Mouse (Mus musculus) liver, embryonic 13.5 days (tissue): ENCODE measurements around the gene Caskin2. TPM values are rescaled to one million over a fixed set of nuclear protein-coding genes. Genes with fewer than 3 reads are reported as not detected.

Experiments
- ATAC-seq: fragments of 200-750 bp; cut with Nextera tagmentation; 2 replicates; pipeline ENCODE4 v1.8.0; 2017; ENCODE audit warnings: low read depth, mild to moderate bottlenecking, moderate number of reproducible peaks, moderate library complexity
- DNase-seq: peaks from one replicate; pipeline ENCODE4 v3.0.0; 2022
- H3K27ac ChIP-seq: fragments of 300-500 bp; sonication (generic); 2 replicates; pipeline ENCODE4 v1.5.1; 2015; ENCODE audit warnings: moderate library complexity, mild to moderate bottlenecking, inconsistent platforms
- H3K27me3 ChIP-seq: fragments of 300-500 bp; sonication (generic); 2 replicates; pipeline ENCODE4 v1.6.1; 2015; ENCODE audit warnings: mild to moderate bottlenecking, inconsistent platforms
- H3K36me3 ChIP-seq: fragments of 300-500 bp; sonication (generic); 2 replicates; pipeline ENCODE4 v1.6.1; 2015; ENCODE audit warnings: mild to moderate bottlenecking, inconsistent platforms
- H3K4me1 ChIP-seq: fragments of 300-500 bp; sonication (generic); replicated peaks from 2 replicates; pipeline ENCODE4 v1.6.1; 2015; ENCODE audit warnings: inconsistent platforms
- H3K4me2 ChIP-seq: fragments of 300-500 bp; sonication (generic); 2 replicates; pipeline ENCODE4 v1.6.1; 2015; ENCODE audit warnings: inconsistent platforms, mild to moderate bottlenecking, moderate library complexity
- H3K4me3 ChIP-seq: fragments of 300-500 bp; sonication (generic); replicated peaks from 2 replicates; pipeline ENCODE4 v1.5.1; 2015; ENCODE audit warnings: mild to moderate bottlenecking, inconsistent platforms
- H3K9ac ChIP-seq: fragments of 300-500 bp; sonication (generic); 2 replicates; pipeline ENCODE4 v1.6.1; 2015; ENCODE audit warnings: mild to moderate bottlenecking, inconsistent platforms
- H3K9me3 ChIP-seq: fragments of 300-500 bp; sonication (generic); replicated peaks from 2 replicates; pipeline ENCODE4 v1.6.1; 2016; ENCODE audit warnings: inconsistent platforms
- WGBS: fragments of 180-500 bp; shearing (Covaris S2); methylation state at CpG from one replicate; pipeline ENCODE4 v1.1.7; 2015; ENCODE audit not compliant: insufficient replicate concordance; 5-methylcytosine and 5-hydroxymethylcytosine counted together
- polyA plus RNA-seq: library from polyadenylated mRNA; unstranded; fragments of >200 nt; fragmentation: Nextera tagmentation; extraction: Ambion mirVana; gene quantifications from 2 replicates; pipeline ENCODE4 v1.2.1, GENCODE M21; 2015

The Caskin2 gene
- polyA plus RNA-seq, 1 experiment from 2014 or later: 5.7 TPM

DNA sequence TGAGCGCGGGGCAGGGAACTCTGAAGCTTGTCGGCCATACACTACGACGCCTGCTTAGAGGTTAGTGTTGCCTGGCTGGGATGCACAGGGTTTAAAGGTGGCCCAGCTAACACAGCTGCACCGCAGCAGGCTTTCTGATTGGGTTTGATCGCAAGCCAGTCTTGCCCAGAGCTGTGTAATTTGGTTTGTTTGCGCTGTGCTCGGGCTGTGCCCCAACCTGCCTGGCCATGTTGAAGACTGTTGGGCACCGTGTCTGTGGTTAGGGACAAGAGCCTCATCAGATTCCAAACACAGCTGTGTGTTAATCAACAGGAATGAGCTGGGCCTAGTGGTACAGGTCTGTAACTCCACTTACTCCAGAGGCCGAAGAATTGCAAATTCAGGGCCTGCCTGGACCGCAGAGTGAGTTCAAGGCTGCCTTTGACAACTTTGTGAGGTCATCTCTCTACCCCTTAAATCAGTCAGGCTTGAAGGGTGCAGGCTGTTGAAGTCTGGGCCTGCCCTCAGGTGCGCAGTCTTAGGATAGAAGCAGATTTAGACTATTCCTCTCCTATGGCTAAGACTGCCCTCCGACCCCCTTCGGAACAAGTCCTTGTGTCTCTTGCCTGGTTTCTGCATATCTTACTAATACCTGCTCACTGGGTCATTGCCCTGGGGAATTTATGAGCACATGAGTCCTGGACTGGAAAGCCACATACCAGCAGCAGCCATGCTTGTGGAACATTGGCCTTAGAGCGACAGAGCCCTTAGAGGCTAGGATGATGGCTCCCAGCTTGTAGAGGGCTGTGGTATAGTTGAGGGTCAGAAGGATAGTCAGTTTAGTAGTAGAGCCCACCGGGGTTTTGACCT lies 35.7 kb downstream of the Caskin2 start:
- 83% methylated on average over 17 of the region's 17 CpGs for WGBS
- peak overlapping the region; percentile 99 for H3K27ac ChIP-seq
- H3K4me1 ChIP-seq: peaks cover 82% of the 10 kb centered on the region

DNA sequence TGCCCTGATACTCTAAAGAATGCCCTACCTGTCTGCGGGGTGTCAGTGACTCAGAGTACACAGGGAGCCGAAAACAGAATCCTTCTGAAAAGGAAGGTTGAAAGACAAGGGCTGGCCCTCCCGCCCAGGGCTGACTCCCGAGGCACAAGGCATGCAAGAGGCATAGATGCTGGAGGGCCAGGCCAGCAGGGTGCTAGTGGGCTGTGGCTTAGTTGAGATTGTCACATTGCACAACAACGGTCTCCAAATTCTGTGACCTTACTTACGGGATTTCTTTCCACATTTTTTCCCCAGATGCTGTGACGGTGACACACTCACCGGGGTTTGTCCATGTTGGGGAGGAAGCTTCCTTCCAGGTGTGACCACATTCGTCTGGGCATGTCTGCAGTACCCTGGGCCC lies 36.5 kb downstream of the Caskin2 start:
- H3K9me3 ChIP-seq: no peaks in the 10 kb centered on the region
- peaks cover 76% of the 10 kb centered on the region for H3K4me1 ChIP-seq
- 79% methylated on average over 9 of the region's 9 CpGs for WGBS
- no peak overlapping the region for H3K4me2 ChIP-seq
- peak overlapping the region; percentile 99 for H3K27ac ChIP-seq
- H3K9ac ChIP-seq: 0 out of 2 replicates have a peak overlapping the region, but pooled peaks have one; percentile 2
- H3K36me3 ChIP-seq: peaks cover 23% of the 10 kb centered on the region
- DNase-seq (no peak), ATAC-seq (no peak)
- H3K4me3 ChIP-seq: no peak overlapping the region
- H3K27me3 ChIP-seq: no peaks in the 10 kb centered on the region

More for the DNA sequence above, 35.7 kb downstream of the Caskin2 start:
- H3K27me3 ChIP-seq: no peaks in the 10 kb centered on the region
- H3K4me3 ChIP-seq: no peak overlapping the region
- H3K36me3 ChIP-seq: peaks cover 25% of the 10 kb centered on the region
- ATAC-seq (no peak), DNase-seq (no peak)
- H3K9me3 ChIP-seq: no peaks in the 10 kb centered on the region
- 0 out of 2 replicates have a peak overlapping the region, but pooled peaks have one; percentile 2 for H3K9ac ChIP-seq
- no peak overlapping the region for H3K4me2 ChIP-seq

DNA sequence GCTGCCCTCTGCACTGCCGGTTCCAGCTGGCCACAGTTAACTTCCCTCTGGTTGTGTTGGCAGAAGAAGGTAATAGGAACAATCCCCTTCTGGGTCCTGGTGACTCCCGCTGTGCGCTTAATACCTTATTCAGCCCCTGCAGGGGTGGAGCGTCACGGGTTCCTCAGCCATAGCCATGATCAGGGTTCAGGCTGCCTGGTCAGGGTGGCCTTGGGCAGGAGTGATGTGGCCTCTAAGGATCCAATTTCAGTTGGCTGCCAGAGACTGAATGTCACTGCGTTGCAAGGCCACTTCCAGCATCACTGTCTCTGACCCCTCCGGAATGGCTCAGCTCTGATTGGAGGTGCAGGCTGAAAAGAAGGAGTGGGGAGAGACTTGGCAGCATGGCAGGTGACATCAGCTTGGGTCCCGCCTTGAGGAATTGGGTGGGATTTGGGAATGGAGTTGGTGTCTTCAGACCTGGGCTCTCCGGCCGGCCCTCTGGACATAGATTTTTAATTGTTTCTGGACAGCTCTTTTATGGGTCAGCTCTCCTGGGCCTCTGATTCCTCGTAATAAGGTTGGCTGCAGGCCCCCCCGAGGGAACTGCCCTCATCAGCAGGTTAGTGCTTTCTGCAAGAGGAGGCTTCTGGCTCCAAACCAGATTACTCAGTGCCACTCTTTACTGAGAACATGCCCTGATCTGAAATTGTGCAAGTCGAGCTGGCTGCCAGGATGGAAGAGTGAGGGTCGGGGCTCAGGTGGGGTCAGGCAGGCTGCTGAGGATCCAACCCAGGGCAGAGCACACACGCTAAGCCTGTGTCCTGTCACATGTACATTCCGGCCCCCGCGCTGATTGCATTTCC lies 37.4 kb downstream of the Caskin2 start:
- ATAC-seq: no peak
- Histone ChIP-seq H3K27me3 (no peaks in the 10 kb centered on the region), H3K9me3 (no peaks in the 10 kb centered on the region), H3K4me3 (no peak overlapping the region), H3K9ac (no peak overlapping the region), H3K4me2 (no peak overlapping the region), H3K27ac (peak overlapping the region; percentile 99; the same call in 1 of the 2 replicates), H3K4me1 (peaks cover 71% of the 10 kb centered on the region), H3K36me3 (peaks cover 14% of the 10 kb centered on the region)
- 75% methylated on average over 18 of the region's 18 CpGs for WGBS
- no peak for DNase-seq

DNA sequence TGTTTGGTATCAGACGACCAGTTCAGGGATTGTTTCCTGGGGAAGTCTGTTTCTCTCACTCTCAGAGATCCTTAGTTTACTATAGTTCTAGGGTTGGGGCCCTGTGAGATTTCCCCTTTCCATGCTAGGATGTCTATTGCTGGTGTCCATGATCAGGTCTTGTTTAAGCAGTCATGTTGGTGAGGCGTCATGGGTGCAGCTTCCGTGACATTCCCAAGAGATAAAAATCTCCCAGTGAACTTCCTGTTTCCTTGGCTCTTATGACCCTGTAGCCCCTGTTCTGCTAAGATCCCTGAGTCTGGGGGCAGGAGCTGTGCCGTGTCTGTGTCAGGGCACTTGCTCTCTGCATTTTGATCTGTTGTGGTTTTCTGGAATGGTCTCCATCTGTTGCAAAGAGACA lies 38.8 kb downstream of the Caskin2 start:
- Histone ChIP-seq H3K36me3 (peaks cover 12% of the 10 kb centered on the region), H3K27ac (no peak overlapping the region), H3K4me2 (no peak overlapping the region), H3K9ac (no peak overlapping the region), H3K27me3 (no peaks in the 10 kb centered on the region), H3K4me3 (no peak overlapping the region), H3K9me3 (no peaks in the 10 kb centered on the region), H3K4me1 (peaks cover 71% of the 10 kb centered on the region)
- ATAC-seq (no peak), DNase-seq (no peak)
- 49% methylated on average over 4 of the region's 4 CpGs for WGBS

DNA sequence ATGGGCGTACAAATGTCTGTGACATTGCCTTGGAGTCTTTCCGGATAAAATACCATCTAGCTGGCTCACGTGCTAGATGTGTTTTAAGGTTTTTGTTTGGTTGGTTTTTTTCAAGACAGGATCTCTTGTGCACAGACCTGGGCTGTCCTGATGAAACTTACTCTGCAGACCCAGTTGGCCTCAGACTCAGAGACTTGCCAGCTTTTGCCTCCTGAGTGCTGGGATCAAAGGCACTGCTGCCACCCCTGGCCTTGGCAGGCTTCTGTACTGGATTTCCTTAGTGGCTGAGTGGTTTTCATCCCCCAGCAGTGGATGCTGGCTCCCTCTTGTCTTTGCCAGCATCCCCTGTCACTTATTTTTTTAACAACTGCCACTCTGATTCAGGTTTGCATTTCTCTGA lies 44.5 kb downstream of the Caskin2 start:
- WGBS: 85% methylated on average over 3 of the region's 3 CpGs
- peak overlapping the region; percentile 66; the same call in 1 of the 2 replicates for H3K27ac ChIP-seq

DNA sequence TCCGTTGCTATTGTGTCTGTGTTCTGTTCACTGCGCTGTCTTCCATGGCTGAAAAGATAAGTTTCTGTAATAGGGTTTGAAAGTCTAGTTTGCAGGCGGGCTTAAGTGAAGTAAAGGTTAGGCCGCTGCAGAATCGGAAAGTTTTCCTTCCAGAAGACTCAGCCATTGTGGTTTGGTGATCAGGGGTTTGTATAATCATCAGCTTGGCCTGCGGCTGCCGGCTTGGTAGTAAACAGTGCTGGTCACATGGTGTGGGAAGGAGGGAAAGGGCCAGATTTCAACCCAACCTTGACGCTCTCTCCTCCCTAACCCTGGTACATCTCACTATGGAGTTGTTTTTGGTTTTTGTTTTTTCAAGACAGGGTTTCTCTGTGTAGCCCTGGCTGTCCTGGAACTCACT lies 46.5 kb downstream of the Caskin2 start:
- H3K27me3 ChIP-seq: no peaks in the 10 kb centered on the region
- H3K27ac ChIP-seq: peak overlapping the region; percentile 89; the same call in 1 of the 2 replicates
- peaks cover 4% of the 10 kb centered on the region; the same call in 1 of the 2 replicates for H3K36me3 ChIP-seq
- 80% methylated on average over 8 of the region's 8 CpGs for WGBS
- H3K9ac ChIP-seq: no peak overlapping the region
- H3K9me3 ChIP-seq: no peaks in the 10 kb centered on the region
- DNase-seq (no peak), ATAC-seq (no peak)
- peaks cover 60% of the 10 kb centered on the region for H3K4me1 ChIP-seq
- peak overlapping the region; percentile 91 for H3K4me2 ChIP-seq
- peak overlapping the region; percentile 90 for H3K4me3 ChIP-seq

More for the DNA sequence above, 44.5 kb downstream of the Caskin2 start:
- H3K27me3 ChIP-seq: no peaks in the 10 kb centered on the region
- H3K9ac ChIP-seq: no peak overlapping the region
- H3K4me1 ChIP-seq: peaks cover 61% of the 10 kb centered on the region
- H3K36me3 ChIP-seq: peaks cover 9% of the 10 kb centered on the region; the same call in 1 of the 2 replicates
- ATAC-seq (no peak), DNase-seq (no peak)
- no peak overlapping the region for H3K4me2 ChIP-seq
- no peak overlapping the region for H3K4me3 ChIP-seq
- H3K9me3 ChIP-seq: no peaks in the 10 kb centered on the region

DNA sequence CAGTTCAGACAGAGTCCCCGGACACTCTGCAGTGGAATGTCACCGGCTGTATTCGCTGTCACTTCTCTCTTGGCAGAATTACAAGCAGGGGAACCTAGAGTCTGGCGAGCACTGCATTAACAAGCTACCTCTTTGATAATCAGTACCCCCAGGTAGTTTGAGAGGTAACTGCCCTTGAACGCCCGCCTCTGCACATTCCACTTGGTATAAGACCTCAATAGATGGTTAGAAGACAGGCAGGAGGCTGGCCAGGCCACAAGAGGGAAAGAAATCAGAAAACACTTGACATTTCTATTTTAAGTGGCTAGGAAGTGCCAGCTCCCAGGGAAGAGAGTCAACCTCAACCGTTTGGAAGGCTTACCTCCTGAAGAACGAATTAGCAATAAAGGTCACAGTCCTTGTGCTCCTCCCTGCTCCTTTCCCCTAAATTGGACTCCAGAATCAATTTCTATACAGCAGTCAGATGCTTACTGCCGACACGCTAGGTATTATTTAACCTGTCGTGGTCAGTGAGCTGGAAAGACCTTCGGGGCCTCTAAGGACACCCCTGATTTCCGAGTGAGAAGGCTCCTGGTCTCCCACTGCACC lies 47.0 kb downstream of the Caskin2 start:
- Histone ChIP-seq H3K4me3 (peak overlapping the region; percentile 90), H3K27me3 (no peaks in the 10 kb centered on the region), H3K4me2 (peak overlapping the region; percentile 91), H3K9ac (peak overlapping the region; percentile 96), H3K36me3 (peaks cover 4% of the 10 kb centered on the region; the same call in 1 of the 2 replicates), H3K27ac (peak overlapping the region; percentile 89), H3K4me1 (peaks cover 60% of the 10 kb centered on the region), H3K9me3 (no peaks in the 10 kb centered on the region)
- WGBS: 36% methylated on average over 13 of the region's 13 CpGs
- DNase-seq: no peak
- no peak for ATAC-seq

DNA sequence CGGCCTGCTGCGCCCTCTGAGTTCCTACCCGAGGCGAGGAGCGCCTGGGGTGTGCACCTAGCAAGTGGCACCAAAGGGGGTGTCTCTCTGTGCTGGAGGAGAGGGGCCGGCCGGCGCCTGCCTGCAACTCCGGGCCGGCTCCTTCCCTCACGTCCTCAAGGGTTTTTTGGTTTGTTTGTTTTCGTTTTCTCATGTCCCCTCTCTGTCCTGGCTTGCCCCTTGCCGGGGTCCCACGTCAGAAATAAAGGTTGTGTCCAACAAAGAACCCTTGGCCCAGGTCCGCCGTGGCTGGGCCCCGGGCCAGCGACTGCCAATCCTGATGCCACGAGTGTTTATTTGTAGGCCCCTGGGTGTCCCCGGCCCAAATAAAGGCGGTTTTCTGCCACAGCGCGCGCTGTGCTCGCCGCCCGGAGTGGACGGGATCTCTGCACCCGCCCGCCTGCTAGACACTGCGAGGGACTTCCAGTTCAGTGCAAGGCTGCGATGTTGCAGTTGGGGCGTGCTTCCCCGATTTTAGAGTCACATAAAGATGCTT lies 47.8 kb downstream of the Caskin2 start:
- Histone ChIP-seq H3K36me3 (peaks cover 4% of the 10 kb centered on the region; the same call in 1 of the 2 replicates), H3K9ac (peak overlapping the region; percentile 96), H3K27ac (peak overlapping the region; percentile 89), H3K27me3 (no peaks in the 10 kb centered on the region), H3K9me3 (no peaks in the 10 kb centered on the region), H3K4me1 (peaks cover 55% of the 10 kb centered on the region), H3K4me3 (peak overlapping the region; percentile 90), H3K4me2 (peak overlapping the region; percentile 91)
- ATAC-seq (peak; percentile 86), DNase-seq (peak; percentile 46)
- under 1% methylated on average over 34 of the region's 34 CpGs for WGBS

DNA sequence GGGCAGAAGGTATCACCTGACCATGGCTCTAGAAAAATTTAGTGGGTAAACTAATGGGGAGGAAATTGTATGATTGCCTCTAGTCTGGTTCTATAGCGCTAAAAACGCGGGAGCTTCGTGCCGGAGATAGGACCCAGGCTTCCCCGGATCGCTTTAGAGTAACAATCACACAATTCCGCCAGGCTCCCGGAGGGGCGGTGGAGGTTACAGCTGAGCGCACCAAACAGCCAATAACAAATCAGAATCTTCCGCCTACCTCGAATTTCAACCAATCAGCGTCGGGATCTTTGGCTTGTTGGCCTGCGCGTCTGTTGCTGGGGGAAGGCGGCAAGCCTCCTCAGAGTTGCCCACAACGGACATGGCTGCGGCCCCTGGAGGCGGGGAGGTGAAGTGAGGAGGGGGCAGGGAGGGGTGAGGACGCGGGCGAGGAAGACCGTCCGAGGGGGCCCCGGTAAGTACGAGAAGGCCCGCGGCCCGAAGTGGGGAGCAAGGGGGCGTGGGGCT lies 48.3 kb downstream of the Caskin2 start, which contains the start of gene Tmem94:
TSS of gene Tmem94 (plus strand) at position 331 of the 504 bp plus-strand sequence.
- peaks cover 50% of the 10 kb centered on the region for H3K4me1 ChIP-seq
- H3K4me2 ChIP-seq: peak within 1 kb of the TSS; percentile 91
- H3K4me3 ChIP-seq: peak within 1 kb of the TSS; percentile 90
- DNase-seq (peak; percentile 94), ATAC-seq (peak; percentile 92)
- no peaks in the 10 kb centered on the region for H3K9me3 ChIP-seq
- H3K9ac ChIP-seq: peak within 1 kb of the TSS; percentile 96
- peak within 1 kb of the TSS; percentile 89 for H3K27ac ChIP-seq
- peaks cover 4% of the 10 kb centered on the region; the same call in 1 of the 2 replicates for H3K36me3 ChIP-seq
- under 1% methylated on average over 32 of the region's 32 CpGs for WGBS
- no peaks in the 10 kb centered on the region for H3K27me3 ChIP-seq

DNA sequence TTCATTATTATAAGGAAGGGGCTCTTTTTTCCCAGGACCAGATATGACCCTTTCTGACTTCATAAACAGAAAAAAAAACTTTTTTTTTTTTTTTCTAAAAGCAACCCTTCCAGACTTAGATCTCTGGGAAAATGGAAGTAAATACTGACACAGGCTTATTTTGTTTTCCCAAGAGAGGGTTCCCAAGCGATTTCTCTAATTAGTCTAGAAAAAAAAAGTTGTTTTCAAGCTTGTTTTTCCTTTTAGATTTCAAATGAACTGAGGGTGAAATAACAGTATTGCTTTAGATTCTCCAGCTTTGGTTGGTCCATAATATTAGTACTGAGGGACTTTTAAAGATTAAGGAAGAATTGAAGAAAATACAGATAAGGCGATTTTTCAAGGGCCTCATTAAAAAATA lies 48.7 kb downstream of the Caskin2 start:
- peak overlapping the region; percentile 90 for H3K4me3 ChIP-seq
- H3K27ac ChIP-seq: peak overlapping the region; percentile 49
- H3K4me2 ChIP-seq: peak overlapping the region; percentile 57
- H3K27me3 ChIP-seq: no peaks in the 10 kb centered on the region
- H3K36me3 ChIP-seq: peaks cover 4% of the 10 kb centered on the region; the same call in 1 of the 2 replicates
- no peaks in the 10 kb centered on the region for H3K9me3 ChIP-seq
- ATAC-seq (no peak), DNase-seq (no peak)
- H3K9ac ChIP-seq: peak overlapping the region; percentile 59
- WGBS: 26% methylated on average over 2 of the region's 2 CpGs
- peaks cover 45% of the 10 kb centered on the region for H3K4me1 ChIP-seq
